Mouse (Mus musculus): ENCODE measurements at regions not wholly inside any gene's neighbourhood (a gene's known extent, or its start where the extent isn't known, plus 50 kb on each side); places are given as distances from the start of the nearest gene placed in this dataset.

- TF ChIP-seq POLR2A (IDR thresholded peaks at IDR 0.05; ENCODE audit: borderline replicate concordance, low read depth, low read length) (no peak), CTCF (IDR thresholded peaks at IDR 0.05; ENCODE audit: low read depth, low read length) (peak; percentile 60)
Measured at GRCm38 (mm10) chr10:62055408-62055807, 76.5 kb upstream of the Col13a1 start.

All from bone marrow macrophage, adult 2 months (primary cell).